Mouse (Mus musculus) lung, embryonic 15.5 days (tissue): ENCODE data around the gene Ptchd4. TPM values are rescaled to one million over a fixed set of nuclear protein-coding genes. Genes with fewer than 3 reads are reported as not detected.

Experiments
- ATAC-seq: fragments of 200-750 bp; cut with Nextera tagmentation; 2 replicates; pipeline ENCODE4 v1.8.0; 2017; ENCODE audit warnings: moderate number of reproducible peaks, borderline replicate concordance; ENCODE audit not compliant: low FRiP score, low TSS enrichment; ENCODE audit errors: extremely low read depth
- H3K27ac ChIP-seq: fragments of 300-500 bp; sonication (generic); 2 replicates; pipeline ENCODE4 v1.5.1; 2015; ENCODE audit warnings: moderate library complexity, mild to moderate bottlenecking, inconsistent platforms
- H3K27me3 ChIP-seq: fragments of 300-500 bp; sonication (generic); 2 replicates; pipeline ENCODE4 v1.6.1; 2015; ENCODE audit warnings: inconsistent platforms
- H3K36me3 ChIP-seq: fragments of 300-500 bp; sonication (generic); 2 replicates; pipeline ENCODE4 v1.6.1; 2015; ENCODE audit warnings: inconsistent platforms
- H3K4me1 ChIP-seq: fragments of 300-500 bp; sonication (generic); 2 replicates; pipeline ENCODE4 v1.6.1; 2015; ENCODE audit warnings: inconsistent platforms
- H3K4me2 ChIP-seq: fragments of 300-500 bp; sonication (generic); 2 replicates; pipeline ENCODE4 v1.6.1; 2015; ENCODE audit warnings: inconsistent platforms, mild to moderate bottlenecking, moderate library complexity
- H3K4me3 ChIP-seq: fragments of 300-500 bp; sonication (generic); 2 replicates; pipeline ENCODE4 v1.5.1; 2015; ENCODE audit warnings: mild to moderate bottlenecking, inconsistent platforms
- H3K9ac ChIP-seq: fragments of 300-500 bp; sonication (generic); 2 replicates; pipeline ENCODE4 v1.6.1; 2015; ENCODE audit warnings: inconsistent platforms
- H3K9me3 ChIP-seq: fragments of 300-500 bp; sonication (generic); 2 replicates; pipeline ENCODE4 v1.6.1; 2016; ENCODE audit warnings: inconsistent platforms
- whole genome bisulfite sequencing: fragments of 180-500 bp; shearing (Covaris S2); methylation state at CpG from one replicate; pipeline ENCODE4 v1.1.7; 2015; 5-methylcytosine and 5-hydroxymethylcytosine counted together
- polyA plus RNA-seq: library from polyadenylated mRNA; unstranded; fragments of >200 nt; fragmentation: Nextera tagmentation; extraction: Ambion mirVana; gene quantifications from 2 replicates; pipeline ENCODE4 v1.2.1, GENCODE M21; 2015

The Ptchd4 gene
- polyA plus RNA-seq: 0.20 and 0.31 TPM in 2 replicates

GRCm38 (mm10) chr17:42315669-42316611 lies at the start of gene Ptchd4:
Ptchd4 (plus strand) TSS chr17:42315947.
- peak; percentile 72 for ATAC-seq
- under 1% methylated on average over 54 of the region's 56 CpGs for WGBS
- Histone ChIP-seq H3K36me3 (no peaks in the 10 kb centered on the region), H3K27me3 (peaks cover 13% of the 10 kb centered on the region), H3K9me3 (no peaks in the 10 kb centered on the region), H3K9ac (peak within 1 kb of the TSS; percentile 42), H3K4me3 (peak within 1 kb of the TSS; percentile 47), H3K4me2 (peak within 1 kb of the TSS; percentile 97), H3K27ac (no peak within 1 kb of the TSS), H3K4me1 (peaks cover 9% of the 10 kb centered on the region)

- Histone ChIP-seq H3K27ac (no peak overlapping the region), H3K4me3 (no peak overlapping the region), H3K4me1 (no peaks in the 10 kb centered on the region), H3K4me2 (no peak overlapping the region), H3K27me3 (no peaks in the 10 kb centered on the region), H3K9me3 (no peaks in the 10 kb centered on the region), H3K36me3 (no peaks in the 10 kb centered on the region), H3K9ac (no peak overlapping the region)
- WGBS: 81% methylated on average over 2 of the region's 2 CpGs
- ATAC-seq: no peak
Measured at GRCm38 (mm10) chr17:42276861-42277260, 38.9 kb upstream of the Ptchd4 start.

GRCm38 (mm10) chr17:42284391-42284790 lies 31.4 kb upstream of the Ptchd4 start:
- Histone ChIP-seq H3K4me1 (no peaks in the 10 kb centered on the region), H3K9me3 (no peaks in the 10 kb centered on the region), H3K27ac (no peak overlapping the region), H3K36me3 (no peaks in the 10 kb centered on the region), H3K9ac (no peak overlapping the region), H3K4me3 (no peak overlapping the region), H3K4me2 (no peak overlapping the region), H3K27me3 (no peaks in the 10 kb centered on the region)
- no peak for ATAC-seq
- 48% methylated on average over 1 of the region's 1 CpGs for WGBS

GRCm38 (mm10) chr17:42286255-42286654 lies 29.5 kb upstream of the Ptchd4 start:
- H3K27me3 ChIP-seq: no peaks in the 10 kb centered on the region
- H3K9ac ChIP-seq: no peak overlapping the region
- no peaks in the 10 kb centered on the region for H3K4me1 ChIP-seq
- no peaks in the 10 kb centered on the region for H3K9me3 ChIP-seq
- no peak overlapping the region for H3K4me3 ChIP-seq
- no peak overlapping the region for H3K4me2 ChIP-seq
- no peaks in the 10 kb centered on the region for H3K36me3 ChIP-seq
- H3K27ac ChIP-seq: no peak overlapping the region
- no peak for ATAC-seq
- WGBS: 65% methylated on average over 3 of the region's 3 CpGs

- H3K36me3 ChIP-seq: no peaks in the 10 kb centered on the region
- no peak for ATAC-seq
- no peaks in the 10 kb centered on the region for H3K27me3 ChIP-seq
- no peak overlapping the region for H3K27ac ChIP-seq
- no peak overlapping the region for H3K9ac ChIP-seq
- no peaks in the 10 kb centered on the region for H3K4me1 ChIP-seq
- no peak overlapping the region for H3K4me2 ChIP-seq
- H3K4me3 ChIP-seq: no peak overlapping the region
- H3K9me3 ChIP-seq: no peaks in the 10 kb centered on the region
Measured at GRCm38 (mm10) chr17:42290341-42290740, 25.4 kb upstream of the Ptchd4 start.

GRCm38 (mm10) chr17:42291793-42292192 lies 24.0 kb upstream of the Ptchd4 start:
- Histone ChIP-seq H3K27ac (no peak overlapping the region), H3K36me3 (no peaks in the 10 kb centered on the region), H3K9me3 (no peaks in the 10 kb centered on the region), H3K4me2 (no peak overlapping the region), H3K4me1 (no peaks in the 10 kb centered on the region), H3K27me3 (no peaks in the 10 kb centered on the region), H3K9ac (no peak overlapping the region), H3K4me3 (no peak overlapping the region)
- WGBS: 41% methylated on average over 5 of the region's 5 CpGs
- no peak for ATAC-seq

- 56% methylated on average over 4 of the region's 4 CpGs for WGBS
- no peak overlapping the region for H3K4me3 ChIP-seq
- ATAC-seq: no peak
Measured at GRCm38 (mm10) chr17:42297986-42298385, 17.8 kb upstream of the Ptchd4 start.

GRCm38 (mm10) chr17:42299681-42300080 lies 16.1 kb upstream of the Ptchd4 start:
- Histone ChIP-seq H3K9me3 (no peaks in the 10 kb centered on the region), H3K4me1 (no peaks in the 10 kb centered on the region), H3K27me3 (no peaks in the 10 kb centered on the region), H3K4me2 (no peak overlapping the region), H3K36me3 (no peaks in the 10 kb centered on the region), H3K27ac (no peak overlapping the region), H3K9ac (no peak overlapping the region), H3K4me3 (no peak overlapping the region)
- no peak for ATAC-seq
- 29% methylated on average over 3 of the region's 3 CpGs for WGBS

More at GRCm38 (mm10) chr17:42297986-42298385, 17.8 kb upstream of the Ptchd4 start:
- no peak overlapping the region for H3K4me2 ChIP-seq
- H3K4me1 ChIP-seq: no peaks in the 10 kb centered on the region
- H3K27me3 ChIP-seq: no peaks in the 10 kb centered on the region
- no peak overlapping the region for H3K27ac ChIP-seq
- H3K9me3 ChIP-seq: no peaks in the 10 kb centered on the region
- no peaks in the 10 kb centered on the region for H3K36me3 ChIP-seq
- no peak overlapping the region for H3K9ac ChIP-seq

- Histone ChIP-seq H3K4me1 (no peaks in the 10 kb centered on the region), H3K4me2 (no peak overlapping the region), H3K9me3 (no peaks in the 10 kb centered on the region), H3K27me3 (no peaks in the 10 kb centered on the region), H3K9ac (no peak overlapping the region), H3K4me3 (no peak overlapping the region), H3K36me3 (no peaks in the 10 kb centered on the region), H3K27ac (no peak overlapping the region)
- WGBS: 67% methylated on average over 4 of the region's 4 CpGs
- ATAC-seq: no peak
Measured at GRCm38 (mm10) chr17:42303062-42303577, 12.6 kb upstream of the Ptchd4 start.

- ATAC-seq: no peak
- H3K4me3 ChIP-seq: no peak overlapping the region
- no peaks in the 10 kb centered on the region for H3K27me3 ChIP-seq
- no peak overlapping the region for H3K4me2 ChIP-seq
- H3K27ac ChIP-seq: no peak overlapping the region
- H3K9ac ChIP-seq: no peak overlapping the region
- H3K36me3 ChIP-seq: no peaks in the 10 kb centered on the region
- no peaks in the 10 kb centered on the region for H3K4me1 ChIP-seq
- WGBS: 55% methylated on average over 4 of the region's 4 CpGs
- H3K9me3 ChIP-seq: no peaks in the 10 kb centered on the region
Measured at GRCm38 (mm10) chr17:42304262-42304661, 11.5 kb upstream of the Ptchd4 start.

GRCm38 (mm10) chr17:42307001-42307400 lies 8.7 kb upstream of the Ptchd4 start:
- H3K36me3 ChIP-seq: no peaks in the 10 kb centered on the region
- ATAC-seq: no peak
- H3K27ac ChIP-seq: no peak overlapping the region
- H3K4me3 ChIP-seq: no peak overlapping the region
- WGBS: 90% methylated on average over 1 of the region's 1 CpGs
- H3K9ac ChIP-seq: no peak overlapping the region
- no peak overlapping the region for H3K4me2 ChIP-seq
- no peaks in the 10 kb centered on the region for H3K4me1 ChIP-seq
- H3K27me3 ChIP-seq: no peaks in the 10 kb centered on the region
- H3K9me3 ChIP-seq: no peaks in the 10 kb centered on the region

GRCm38 (mm10) chr17:42310136-42310535 lies 5.6 kb upstream of the Ptchd4 start:
- H3K4me2 ChIP-seq: no peak overlapping the region
- H3K27me3 ChIP-seq: no peaks in the 10 kb centered on the region
- H3K27ac ChIP-seq: no peak overlapping the region
- H3K9ac ChIP-seq: no peak overlapping the region
- no peaks in the 10 kb centered on the region for H3K36me3 ChIP-seq
- H3K4me3 ChIP-seq: no peak overlapping the region
- H3K4me1 ChIP-seq: no peaks in the 10 kb centered on the region
- ATAC-seq: no peak
- H3K9me3 ChIP-seq: no peaks in the 10 kb centered on the region
